Mouse (Mus musculus): ENCODE data around the gene Fgd1. TPM values are rescaled to one million over a fixed set of nuclear protein-coding genes. Genes with fewer than 3 reads are reported as not detected.

Fgd1 gene
- polyA plus RNA-seq, 1 experiment from 2014 or later = 23.7 TPM

- ATAC-seq (no peak), DNase-seq (ENCODE audit: low read depth, low spot score) (no peak)
- no peak for TF ChIP-seq CTCF (IDR thresholded peaks at IDR 0.05)
- H3K27me3 ChIP-seq = no peaks in the 10 kb centered on the region
- in situ Hi-C loops (cut with MboI; ENCODE audit: low pct_unique_long_range_greater_than_20kb) = no loop called here
- ChIA-PET POLR2A (interaction anchor here (0.5 kb wide), 1 partner anchor 336 kb away, joined by 6 read pairs; no protein-coding TSS in a partner anchor), CTCF (interaction anchor here (0.6 to 1.2 kb wide), 2 partner anchors 28 to 33 kb away, joined by 3 to 6 read pairs; partner anchors contain the start of gene Gnl3l)
These were observed 3.8 kb downstream of the Fgd1 start for GRCm38 (mm10) chrX:151049661-151050215.

- no peak for TF ChIP-seq CTCF (IDR thresholded peaks at IDR 0.05)
- in situ Hi-C loops (cut with MboI; ENCODE audit: low pct_unique_long_range_greater_than_20kb) = no loop called here
- DNase-seq (ENCODE audit: low read depth, low spot score) (no peak), ATAC-seq (no peak)
- no peaks in the 10 kb centered on the region for H3K27me3 ChIP-seq
- ChIA-PET POLR2A (no interaction called here), CTCF (interaction anchor here (1.0 kb wide), 1 partner anchor 10 kb away, joined by 3 read pairs; no protein-coding TSS in a partner anchor)
These were observed 4.4 kb downstream of the Fgd1 start for GRCm38 (mm10) chrX:151050337-151050736.

- in situ Hi-C loops (cut with MboI; ENCODE audit: low pct_unique_long_range_greater_than_20kb) = no loop called here
- DNase-seq (ENCODE audit: low read depth, low spot score) (no peak), ATAC-seq (no peak)
- peaks cover 4% of the 10 kb centered on the region for H3K27me3 ChIP-seq
- CTCF ChIA-PET = no interaction called here
- POLR2A ChIA-PET = no interaction called here
- no peak for TF ChIP-seq CTCF (IDR thresholded peaks at IDR 0.05)
These were observed 8.5 kb downstream of the Fgd1 start for GRCm38 (mm10) chrX:151054489-151054888.

GRCm38 (mm10) chrX:151055559-151055958 lies 9.6 kb downstream of the Fgd1 start:
- H3K27me3 ChIP-seq = peaks cover 4% of the 10 kb centered on the region
- DNase-seq (ENCODE audit: low read depth, low spot score) (no peak), ATAC-seq (no peak)
- ChIA-PET CTCF (no interaction called here), POLR2A (no interaction called here)
- in situ Hi-C loops (cut with MboI; ENCODE audit: low pct_unique_long_range_greater_than_20kb) = no loop called here
- TF ChIP-seq CTCF (IDR thresholded peaks at IDR 0.05) = no peak

GRCm38 (mm10) chrX:151059346-151059745 lies 13.4 kb downstream of the Fgd1 start:
- in situ Hi-C loops (cut with MboI; ENCODE audit: low pct_unique_long_range_greater_than_20kb) = no loop called here
- DNase-seq (ENCODE audit: low read depth, low spot score) (no peak), ATAC-seq (no peak)
- CTCF ChIA-PET = interaction anchor here (1.5 kb wide), 1 partner anchor 22 kb away, joined by 3 read pairs; no protein-coding TSS in a partner anchor
- POLR2A ChIA-PET = no interaction called here
- H3K27me3 ChIP-seq = peaks cover 4% of the 10 kb centered on the region
- TF ChIP-seq CTCF (IDR thresholded peaks at IDR 0.05) = no peak

GRCm38 (mm10) chrX:151061615-151062299 lies 15.8 kb downstream of the Fgd1 start:
- DNase-seq (ENCODE audit: low read depth, low spot score) = no peak
- in situ Hi-C loops (cut with MboI; ENCODE audit: low pct_unique_long_range_greater_than_20kb) = no loop called here
- ChIA-PET POLR2A (no interaction called here), CTCF (no interaction called here)
- peaks cover 4% of the 10 kb centered on the region for H3K27me3 ChIP-seq
- no peak for TF ChIP-seq CTCF (IDR thresholded peaks at IDR 0.05)
- no peak for ATAC-seq

- TF ChIP-seq CTCF (IDR thresholded peaks at IDR 0.05) = no peak
- POLR2A ChIA-PET = no interaction called here
- CTCF ChIA-PET = no interaction called here
- in situ Hi-C loops (cut with MboI; ENCODE audit: low pct_unique_long_range_greater_than_20kb) = no loop called here
- DNase-seq (ENCODE audit: low read depth, low spot score) (no peak), ATAC-seq (no peak)
- H3K27me3 ChIP-seq = no peaks in the 10 kb centered on the region
These were observed 20.2 kb downstream of the Fgd1 start for GRCm38 (mm10) chrX:151066071-151066666.

GRCm38 (mm10) chrX:151067876-151068275 lies 21.9 kb downstream of the Fgd1 start:
- DNase-seq (ENCODE audit: low read depth, low spot score) (no peak), ATAC-seq (no peak)
- in situ Hi-C loops (cut with MboI; ENCODE audit: low pct_unique_long_range_greater_than_20kb) = no loop called here
- POLR2A ChIA-PET = no interaction called here
- TF ChIP-seq CTCF (IDR thresholded peaks at IDR 0.05) = no peak
- CTCF ChIA-PET = interaction anchor here (1.0 to 1.2 kb wide), 2 partner anchors 12 to 29 kb away, joined by 3 read pairs; partner anchors contain the start of gene Tsr2
- H3K27me3 ChIP-seq = no peaks in the 10 kb centered on the region

GRCm38 (mm10) chrX:151076007-151076406 lies 30.1 kb downstream of the Fgd1 start:
- in situ Hi-C loops (cut with MboI; ENCODE audit: low pct_unique_long_range_greater_than_20kb) = no loop called here
- ATAC-seq (no peak), DNase-seq (ENCODE audit: low read depth, low spot score) (no peak)
- CTCF ChIA-PET = interaction anchor here (0.7 kb wide), 1 partner anchor 56 kb away, joined by 3 read pairs; no protein-coding TSS in a partner anchor
- H3K27me3 ChIP-seq = no peaks in the 10 kb centered on the region
- POLR2A ChIA-PET = interaction anchor here (1.9 kb wide), 1 partner anchor 12 kb away, joined by 4 read pairs; no protein-coding TSS in a partner anchor
- no peak for TF ChIP-seq CTCF (IDR thresholded peaks at IDR 0.05)

GRCm38 (mm10) chrX:151076941-151077485 lies 31.1 kb downstream of the Fgd1 start:
- ATAC-seq = no peak
- no peak for DNase-seq (ENCODE audit: low read depth, low spot score)
- POLR2A ChIA-PET = no interaction called here
- no peak for TF ChIP-seq CTCF (IDR thresholded peaks at IDR 0.05)
- in situ Hi-C loops (cut with MboI; ENCODE audit: low pct_unique_long_range_greater_than_20kb) = no loop called here
- CTCF ChIA-PET = interaction anchor here (0.7 kb wide), 1 partner anchor 57 kb away, joined by 3 read pairs; no protein-coding TSS in a partner anchor
- no peaks in the 10 kb centered on the region for H3K27me3 ChIP-seq

- in situ Hi-C loops (cut with MboI; ENCODE audit: low pct_unique_long_range_greater_than_20kb) = no loop called here
- no peak for TF ChIP-seq CTCF (IDR thresholded peaks at IDR 0.05)
- DNase-seq (ENCODE audit: low read depth, low spot score) = no peak
- ChIA-PET POLR2A (no interaction called here), CTCF (interaction anchor here (1.4 kb wide), 1 partner anchor 15 kb away, joined by 3 read pairs; no protein-coding TSS in a partner anchor)
- H3K27me3 ChIP-seq = peaks cover 8% of the 10 kb centered on the region
- ATAC-seq = no peak
These were observed 39.6 kb downstream of the Fgd1 start for GRCm38 (mm10) chrX:151085599-151085998.
